Mouse (Mus musculus): ENCODE measurements around the gene Nufip2.

Nufip2 gene

GRCm38 (mm10) chr11:77769496-77769895 is 83.5 kb downstream of the Nufip2 start:
- DNase-seq (ENCODE audit: low read depth, low spot score): no peak

GRCm38 (mm10) chr11:77770346-77770745 is 84.4 kb downstream of the Nufip2 start:
- DNase-seq (ENCODE audit: low read depth, low spot score): no peak

- DNase-seq (ENCODE audit: low read depth, low spot score): no peak
Measured at GRCm38 (mm10) chr11:77771879-77772713, 86.1 kb downstream of the Nufip2 start.

- DNase-seq (ENCODE audit: low read depth, low spot score): no peak
Measured at GRCm38 (mm10) chr11:77775701-77776400, 89.9 kb downstream of the Nufip2 start.

GRCm38 (mm10) chr11:77777436-77777835 is 91.5 kb downstream of the Nufip2 start:
- DNase-seq (ENCODE audit: low read depth, low spot score): no peak

- no peak for DNase-seq (ENCODE audit: low read depth, low spot score)
Measured at GRCm38 (mm10) chr11:77777937-77778336, 92.0 kb downstream of the Nufip2 start.

- no peak for DNase-seq (ENCODE audit: low read depth, low spot score)
Measured at GRCm38 (mm10) chr11:77779240-77779639, 93.3 kb downstream of the Nufip2 start.

GRCm38 (mm10) chr11:77781088-77781487 is 95.1 kb downstream of the Nufip2 start:
- peak; percentile 95 for DNase-seq (ENCODE audit: low read depth, low spot score)

GRCm38 (mm10) chr11:77782104-77782815 is 96.3 kb downstream of the Nufip2 start:
- peak; percentile 66 for DNase-seq (ENCODE audit: low read depth, low spot score)

GRCm38 (mm10) chr11:77783211-77783746 is 97.3 kb downstream of the Nufip2 start:
- DNase-seq (ENCODE audit: low read depth, low spot score): peak; percentile 88

GRCm38 (mm10) chr11:77783747-77784646 is 98.0 kb downstream of the Nufip2 start:
- peak; percentile 83 for DNase-seq (ENCODE audit: low read depth, low spot score)

- DNase-seq (ENCODE audit: low read depth, low spot score): no peak
Measured at GRCm38 (mm10) chr11:77784894-77785293, 98.9 kb downstream of the Nufip2 start.

GRCm38 (mm10) chr11:77785396-77785767 is 99.4 kb downstream of the Nufip2 start:
- peak; percentile 35 for DNase-seq (ENCODE audit: low read depth, low spot score)

GRCm38 (mm10) chr11:77785768-77786561 is 100.0 kb downstream of the Nufip2 start:
- DNase-seq (ENCODE audit: low read depth, low spot score): peak; percentile 66

GRCm38 (mm10) chr11:77787707-77788106 is 101.8 kb downstream of the Nufip2 start, which contains the start of gene Gm10277:
Gene Gm10277, minus strand, starts transcription at chr11:77787747.
- no peak for DNase-seq (ENCODE audit: low read depth, low spot score)

- no peak for DNase-seq (ENCODE audit: low read depth, low spot score)
Measured at GRCm38 (mm10) chr11:77789512-77789911, 103.6 kb downstream of the Nufip2 start.

- no peak for DNase-seq (ENCODE audit: low read depth, low spot score)
Measured at GRCm38 (mm10) chr11:77790286-77790685, 104.3 kb downstream of the Nufip2 start.

- DNase-seq (ENCODE audit: low read depth, low spot score): peak; percentile 60
Measured at GRCm38 (mm10) chr11:77791241-77791727, 105.3 kb downstream of the Nufip2 start.

Measured in 3T3-L1 (cell line).